Mouse (Mus musculus): ENCODE measurements around the gene F5.

The F5 gene

DNA sequence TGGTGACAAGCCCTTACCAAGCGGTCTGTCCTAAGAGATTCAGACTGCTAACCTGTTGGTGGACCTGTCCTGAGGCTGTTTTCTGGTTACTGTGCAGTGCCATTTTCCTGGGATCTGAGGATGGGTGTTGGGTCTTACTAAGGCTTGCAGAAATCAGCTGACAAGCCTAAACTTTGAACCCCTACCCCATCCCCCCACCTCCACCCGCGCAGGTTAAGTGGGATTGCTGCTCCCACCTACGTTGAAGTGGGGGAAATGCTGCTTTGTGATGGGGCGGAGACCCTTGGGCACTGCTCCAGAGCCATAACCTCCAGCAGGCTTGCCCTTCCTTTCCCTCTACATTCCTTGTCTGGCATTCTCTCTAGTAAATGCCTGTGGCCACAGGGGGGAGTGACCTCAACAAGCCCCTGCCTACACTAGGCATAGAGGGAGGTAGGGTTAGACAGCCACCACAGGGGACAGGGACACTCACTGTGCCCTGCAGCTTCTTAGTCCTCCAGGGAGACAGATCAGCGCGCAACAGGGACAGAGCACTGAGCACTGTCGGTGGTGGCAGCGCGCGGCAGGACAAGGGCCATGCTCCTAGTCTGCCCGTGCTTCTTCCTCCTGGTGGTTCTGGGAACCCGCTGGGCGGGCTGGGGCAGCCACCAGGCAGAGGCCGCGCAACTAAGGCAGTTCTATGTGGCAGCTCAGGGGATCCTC, at the start of gene F5:
F5 (plus strand) TSS at position 452 of the 702 bp plus-strand sequence.
- DNase-seq: no peak

DNA sequence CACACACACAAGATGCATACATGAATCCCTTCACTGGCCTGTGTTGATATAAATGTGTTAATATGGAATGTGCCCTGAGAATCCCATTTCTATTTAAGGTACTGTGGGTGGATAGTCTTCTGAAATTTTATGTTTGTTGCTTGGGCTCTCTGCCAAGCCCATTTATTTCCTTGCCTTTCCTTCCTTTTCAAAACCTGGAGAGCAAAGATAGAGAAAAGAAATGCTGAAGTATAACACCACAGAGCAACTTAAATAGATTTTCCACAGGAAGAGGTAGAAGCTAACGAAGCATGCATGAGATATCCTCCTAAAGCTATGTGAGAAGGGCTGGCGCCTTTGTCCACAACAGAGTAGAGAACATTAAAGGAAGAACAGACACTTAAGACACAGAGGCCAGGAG, 41.9 kb upstream of the F5 start:
- no peak for DNase-seq

DNA sequence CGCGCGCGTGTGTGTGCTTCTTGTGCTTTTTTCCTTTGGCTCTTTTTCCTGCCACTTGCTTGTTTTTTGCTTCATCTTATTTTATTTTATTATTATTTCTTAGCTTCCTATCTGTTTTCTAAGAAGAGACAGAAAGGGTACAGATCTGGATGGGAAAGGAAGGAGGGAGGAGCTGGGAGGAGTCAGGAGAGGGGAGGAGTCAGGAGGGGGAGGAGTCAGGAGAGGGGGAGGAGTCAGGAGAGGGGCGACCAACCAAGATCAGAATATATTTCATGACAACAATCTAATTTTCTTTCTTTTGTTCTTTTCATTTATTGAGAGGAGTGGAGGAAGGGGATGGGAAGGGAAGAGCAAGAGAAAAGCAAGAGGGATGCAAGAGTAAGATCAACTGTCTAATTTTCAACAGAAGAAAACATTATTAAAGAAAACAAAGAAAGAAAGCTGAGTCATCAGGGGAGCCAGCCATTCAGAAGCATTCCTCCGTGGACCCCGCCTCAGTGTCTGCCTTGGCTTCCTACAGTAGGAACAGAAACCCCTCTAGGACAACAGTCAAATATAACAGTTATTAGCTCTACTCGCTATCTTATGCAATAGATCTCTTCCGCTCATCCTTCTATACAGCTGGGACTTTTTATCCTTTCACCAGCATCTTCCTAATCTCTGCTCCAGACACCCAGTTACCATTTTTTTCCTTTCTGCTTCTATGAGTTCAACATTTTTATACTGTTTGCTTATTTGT, 40.9 kb upstream of the F5 start:
- DNase-seq: no peak

GRCm38 (mm10) chr1:164114280-164114679, 37.4 kb upstream of the F5 start:
- no peak for DNase-seq

- DNase-seq: no peak
Observed at GRCm38 (mm10) chr1:164114947-164115493, 36.6 kb upstream of the F5 start, which contains the start of gene Selp. TSS of gene Selp (plus strand) at chr1:164115264.

- no peak for DNase-seq
Observed at GRCm38 (mm10) chr1:164115647-164116046, 36.0 kb upstream of the F5 start.

- no peak for DNase-seq
Observed at GRCm38 (mm10) chr1:164117869-164118268, 33.8 kb upstream of the F5 start.

GRCm38 (mm10) chr1:164119892-164120776, 31.5 kb upstream of the F5 start:
- no peak for DNase-seq

DNA sequence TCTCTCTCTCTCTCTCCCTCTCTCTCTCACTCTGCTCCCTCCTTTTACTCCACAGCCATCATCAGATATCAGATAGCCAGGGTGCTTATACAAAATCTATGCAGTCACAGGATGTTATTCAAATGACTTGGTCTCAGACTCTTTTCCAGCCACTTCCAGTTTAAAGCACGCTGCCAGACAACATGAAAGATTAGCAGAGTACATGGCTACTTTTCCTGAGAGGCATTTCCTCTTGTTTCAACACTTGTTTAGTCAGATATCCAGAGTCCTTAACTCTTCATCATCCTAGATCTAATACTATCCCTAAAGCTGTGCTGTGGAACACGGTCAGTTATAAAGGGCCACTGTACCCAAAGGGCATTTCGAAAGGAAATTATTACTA, 30.9 kb upstream of the F5 start:
- no peak for DNase-seq

- no peak for DNase-seq
Observed at GRCm38 (mm10) chr1:164123836-164124235, 27.8 kb upstream of the F5 start.

GRCm38 (mm10) chr1:164130013-164130412, 21.6 kb upstream of the F5 start:
- no peak for DNase-seq

DNA sequence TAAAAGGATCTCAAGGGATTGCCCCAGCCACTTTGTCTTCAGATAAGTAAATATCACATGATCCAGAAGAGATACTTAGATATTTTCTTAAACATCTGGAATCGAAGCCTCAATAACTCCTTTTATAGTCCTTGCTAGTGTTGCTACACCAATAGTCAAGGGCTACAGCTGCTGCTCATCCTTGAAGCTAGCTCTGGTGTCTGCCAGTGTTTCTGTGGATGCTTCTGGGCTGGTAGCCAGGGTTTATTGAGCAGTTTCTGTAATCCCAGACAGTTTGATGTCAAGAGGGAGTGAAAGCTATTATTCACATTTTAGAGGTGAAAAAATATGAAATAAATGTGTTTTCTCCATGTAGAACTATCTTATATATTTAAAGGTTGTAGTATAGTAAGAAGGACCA, 19.0 kb upstream of the F5 start:
- no peak for DNase-seq

GRCm38 (mm10) chr1:164134101-164134500, 17.5 kb upstream of the F5 start:
- DNase-seq: no peak

GRCm38 (mm10) chr1:164135360-164135759, 16.3 kb upstream of the F5 start:
- DNase-seq: peak; percentile 21

DNA sequence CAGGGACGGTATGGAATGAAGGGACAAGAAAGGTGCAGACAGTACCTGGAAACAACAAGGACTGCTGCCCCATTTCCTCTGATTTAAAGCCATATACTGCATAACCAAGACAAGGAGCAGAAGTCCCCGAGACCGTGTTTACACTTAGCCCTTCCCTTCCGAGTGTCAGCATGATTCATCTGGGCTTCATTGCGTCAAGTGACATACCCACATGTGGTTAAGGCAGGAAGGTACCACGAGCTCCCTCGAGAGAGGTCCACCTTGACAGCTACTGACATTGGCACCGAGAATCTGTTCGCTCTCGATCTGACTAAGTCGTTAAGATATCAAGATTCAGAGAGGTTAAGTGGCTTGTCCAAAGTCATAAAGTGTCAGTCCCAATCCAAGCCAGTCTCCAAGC, 15.7 kb upstream of the F5 start:
- peak; percentile 34 for DNase-seq

- no peak for DNase-seq
Observed at GRCm38 (mm10) chr1:164136636-164137035, 15.0 kb upstream of the F5 start.

- peak; percentile 86 for DNase-seq
Observed at GRCm38 (mm10) chr1:164138365-164139130, 13.1 kb upstream of the F5 start.

DNA sequence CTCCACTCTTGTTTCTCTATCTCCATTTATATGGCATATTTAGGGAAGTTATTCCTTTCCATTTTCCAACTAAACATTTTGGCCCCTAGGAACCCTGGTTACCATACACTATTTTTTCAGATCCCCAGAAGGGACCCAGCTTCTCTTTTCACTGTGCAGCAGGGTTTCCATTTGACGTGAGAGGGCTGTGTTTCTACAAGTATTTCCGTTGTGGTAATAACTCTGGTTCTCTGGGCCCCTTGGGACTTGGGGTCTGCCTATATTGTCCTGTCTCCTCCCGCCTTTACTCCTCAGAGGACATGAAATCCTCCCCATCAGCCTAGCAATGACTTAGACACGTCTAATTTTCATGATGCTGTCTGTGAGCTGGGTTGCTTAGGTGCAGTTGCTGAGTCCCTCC, 12.2 kb upstream of the F5 start:
- no peak for DNase-seq

- no peak for DNase-seq
Observed at GRCm38 (mm10) chr1:164149083-164149482, 2.6 kb upstream of the F5 start.

GRCm38 (mm10) chr1:164152836-164153235, 1.2 kb downstream of the F5 start:
- DNase-seq: no peak

DNA sequence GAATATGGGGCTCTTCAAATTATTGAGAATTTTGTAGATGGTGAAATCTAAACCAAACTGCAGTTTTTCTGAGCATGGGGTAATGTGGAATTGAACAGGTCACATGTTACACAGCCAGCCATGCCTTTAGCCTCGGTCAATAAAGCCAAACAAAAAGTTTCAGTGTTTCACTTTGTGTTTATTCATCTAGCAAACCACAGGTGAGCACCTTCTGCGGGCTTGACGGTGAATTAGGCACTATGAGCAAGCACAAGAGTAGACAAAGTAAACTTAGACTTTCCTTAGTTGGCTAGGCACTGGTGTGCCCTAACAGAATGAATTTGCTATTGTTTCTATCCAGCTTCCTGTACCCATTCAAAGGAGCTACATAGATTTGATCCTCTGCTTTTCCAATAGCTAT, 3.3 kb downstream of the F5 start:
- no peak for DNase-seq

DNA sequence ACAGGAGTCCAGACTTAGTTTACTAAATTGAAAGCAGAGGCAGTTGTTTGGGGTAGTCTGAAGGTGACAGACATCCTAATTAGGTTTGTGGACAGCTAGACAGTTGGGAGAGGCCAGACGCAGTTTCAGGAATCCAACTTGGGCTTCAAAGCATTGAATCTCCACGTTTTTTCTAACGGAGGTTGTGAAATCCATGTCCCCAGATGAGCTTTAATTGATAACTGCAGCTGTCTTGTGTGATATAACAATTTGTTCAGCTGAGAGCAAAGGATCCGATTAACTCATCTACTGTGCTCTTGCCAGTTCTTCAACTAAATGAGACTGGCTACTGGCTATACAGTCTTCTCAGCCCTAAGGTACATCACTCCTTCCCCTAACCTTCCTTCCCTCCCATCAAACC, 6.9 kb downstream of the F5 start:
- no peak for DNase-seq

Measured in lung, postnatal 10 days (tissue).